Mouse (Mus musculus) WW6 (cell line): ENCODE results near the gene Rel.

Source experiments
- DNase-seq: peaks from one replicate; pipeline ENCODE4 v3.0.0-alpha.2; 2013; ENCODE audit warnings: low read depth, low spot score

Rel gene

DNA sequence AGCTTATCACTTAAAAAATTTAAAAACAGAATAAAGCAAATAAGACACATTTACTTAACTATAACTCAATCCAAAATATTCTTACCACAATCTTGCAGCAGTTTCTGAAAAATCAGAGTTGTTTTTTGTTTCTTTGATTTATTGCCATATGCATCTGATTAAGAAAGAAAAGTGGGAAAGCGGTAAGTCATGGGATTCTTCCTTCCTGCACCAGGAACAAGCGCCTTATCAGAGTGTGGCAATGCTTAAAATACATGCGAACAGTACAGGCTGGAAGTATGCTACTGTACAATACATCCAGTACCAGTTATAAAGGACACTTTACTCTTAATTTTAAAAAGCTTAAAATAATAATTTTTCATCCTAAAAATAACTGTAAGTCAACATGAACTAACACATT is 26.4 kb downstream of the Rel start:
- no peak for DNase-seq

DNA sequence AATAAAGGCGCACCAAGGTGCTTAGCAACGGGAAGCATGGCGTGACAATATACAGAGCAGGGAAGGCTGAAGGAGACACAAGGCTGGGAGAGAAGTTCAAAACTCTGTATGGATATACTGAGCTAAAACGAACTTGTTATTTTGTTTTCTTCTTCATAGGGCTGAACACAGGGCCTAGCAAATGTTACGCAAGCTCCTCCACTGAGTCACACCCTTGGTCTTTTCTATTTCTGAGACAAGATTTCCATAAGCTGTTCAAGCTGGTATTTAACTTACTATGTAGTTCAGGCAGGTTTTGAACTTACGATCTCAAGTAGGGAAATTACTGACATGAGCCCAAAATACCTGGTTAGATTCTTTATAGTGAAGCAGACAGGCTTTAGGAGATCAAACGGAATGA is 29.4 kb downstream of the Rel start:
- no peak for DNase-seq

DNA sequence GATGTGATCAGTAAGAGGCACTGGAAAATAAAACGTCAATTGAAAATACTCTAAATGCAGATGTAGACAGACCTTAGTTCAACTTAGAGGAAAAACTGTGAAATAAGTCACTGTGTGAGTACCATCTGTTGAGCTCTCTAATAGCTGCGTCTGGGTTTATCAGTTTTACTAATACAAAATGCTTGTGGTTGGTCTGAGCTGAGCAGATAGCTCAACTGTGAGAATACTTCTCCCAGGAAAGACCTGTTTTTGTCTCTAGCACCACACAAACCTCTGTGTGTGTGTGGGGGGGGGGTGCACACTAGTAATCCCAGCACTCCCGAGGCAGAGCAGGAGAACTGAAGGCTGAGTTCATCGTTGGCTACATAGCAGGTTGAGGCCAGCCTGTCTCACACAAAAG is 29.9 kb downstream of the Rel start:
- DNase-seq, result no peak

DNA sequence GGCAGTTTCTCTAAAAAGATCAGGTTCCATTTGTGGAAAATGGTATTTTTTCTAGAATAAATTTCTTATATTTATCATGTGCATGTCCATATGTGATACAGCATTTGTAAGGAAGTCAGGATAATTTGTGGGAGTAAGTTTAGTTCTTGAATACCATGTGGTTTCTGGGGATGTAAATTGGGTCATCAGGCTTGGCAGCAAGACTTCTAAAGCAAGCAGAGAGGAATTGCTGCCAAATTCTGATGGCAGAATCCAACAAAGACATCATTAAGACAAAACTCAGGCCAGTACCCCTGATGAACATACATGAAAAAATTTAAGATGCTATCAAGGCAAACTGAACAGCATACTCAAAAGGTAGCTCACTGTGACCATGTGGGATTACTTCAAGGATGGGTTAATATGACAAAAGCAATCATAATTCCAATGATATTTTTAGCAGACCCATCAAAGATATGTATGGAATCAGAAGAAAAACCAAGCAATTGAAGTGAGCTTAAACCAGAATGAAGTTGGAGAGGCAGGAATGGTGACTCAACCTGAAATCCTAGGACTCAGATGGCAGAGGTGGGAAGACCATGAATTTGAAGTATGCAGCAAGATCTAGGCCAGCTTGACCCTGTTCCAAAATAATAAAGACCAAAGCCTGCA is 34.8 kb downstream of the Rel start:
- no peak for DNase-seq

DNA sequence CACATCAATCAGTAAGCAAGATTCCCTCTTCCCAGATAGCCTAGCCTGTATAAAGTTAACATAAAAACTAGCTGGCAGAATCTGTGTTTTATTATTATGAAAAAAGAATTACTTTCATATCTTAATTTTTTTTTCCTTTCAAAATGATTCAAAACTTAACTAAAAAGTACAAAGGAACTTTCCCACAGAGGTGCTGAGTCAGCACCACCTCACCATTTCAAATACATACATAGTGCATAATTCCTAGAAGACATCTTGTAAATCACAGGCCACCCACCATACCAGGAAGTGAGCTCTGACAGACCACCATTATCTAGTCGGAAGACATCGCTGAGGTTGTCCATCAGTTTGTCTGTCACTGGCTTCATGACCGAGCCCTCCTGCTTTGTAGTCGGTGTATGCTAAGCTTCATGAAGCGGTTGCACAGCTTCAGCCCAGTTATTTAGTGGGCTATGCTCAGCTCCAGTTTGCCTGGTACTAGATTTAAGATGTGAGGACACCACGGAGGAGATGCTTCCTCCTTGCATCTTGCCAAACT is 36.0 kb downstream of the Rel start:
- DNase-seq, result no peak

DNA sequence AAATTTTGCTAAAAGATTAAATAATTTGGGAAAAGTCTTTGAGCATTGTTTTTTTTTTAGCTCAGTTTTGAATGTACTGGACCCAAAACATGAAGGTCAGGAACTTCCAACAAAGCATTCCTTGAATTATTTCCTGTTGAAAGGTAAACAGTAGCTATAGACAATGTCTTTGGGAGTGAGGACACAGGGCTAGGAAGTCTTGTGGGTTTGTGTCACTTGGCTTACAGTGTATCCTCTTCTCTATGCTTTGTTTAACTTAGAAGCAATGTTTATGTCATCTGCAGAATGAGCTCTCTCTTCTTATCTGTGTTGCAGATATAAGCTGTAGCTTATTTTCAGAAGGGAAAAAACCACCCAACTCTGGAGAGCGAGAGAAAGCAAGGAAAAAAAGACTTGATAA is 37.9 kb downstream of the Rel start:
- DNase-seq, result no peak

DNA sequence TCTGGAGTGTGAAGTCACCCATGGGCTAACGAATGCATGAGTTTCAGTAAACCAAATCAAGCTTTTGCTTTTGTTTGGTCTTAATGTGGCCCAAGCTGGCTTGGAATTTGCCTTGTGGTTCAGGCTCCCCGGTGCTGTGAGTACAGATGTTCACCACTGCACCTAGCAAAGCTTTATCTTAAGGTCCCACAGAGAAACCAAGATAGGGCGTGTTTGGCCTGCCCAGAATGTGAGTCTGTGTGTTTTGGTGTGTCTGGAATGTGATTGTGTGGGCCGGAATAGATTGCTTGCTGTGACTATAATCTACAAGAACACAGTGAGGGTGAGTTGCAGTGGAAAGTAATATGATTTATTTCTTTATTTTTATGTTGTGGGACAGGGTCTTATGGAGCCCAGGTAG is 40.6 kb downstream of the Rel start:
- no peak for DNase-seq

DNA sequence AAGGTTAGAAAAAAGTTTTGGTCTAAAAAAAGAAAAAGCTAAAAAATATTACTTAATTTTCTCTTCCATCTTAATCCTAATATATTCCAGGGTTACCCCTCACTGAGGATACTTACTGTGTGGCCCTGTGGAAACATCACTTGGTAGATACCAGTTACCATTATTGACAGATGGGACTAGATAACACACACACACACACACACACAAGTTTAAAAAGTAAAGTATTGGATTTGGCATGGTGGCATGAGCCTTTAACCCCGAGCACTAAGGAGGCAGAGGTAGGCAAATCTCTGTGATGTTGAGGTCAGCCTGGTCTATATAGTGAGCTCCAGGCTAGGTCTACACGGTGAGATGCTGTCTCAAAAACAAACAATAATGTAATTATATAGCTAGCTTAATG is 42.6 kb downstream of the Rel start:
- no peak for DNase-seq

DNA sequence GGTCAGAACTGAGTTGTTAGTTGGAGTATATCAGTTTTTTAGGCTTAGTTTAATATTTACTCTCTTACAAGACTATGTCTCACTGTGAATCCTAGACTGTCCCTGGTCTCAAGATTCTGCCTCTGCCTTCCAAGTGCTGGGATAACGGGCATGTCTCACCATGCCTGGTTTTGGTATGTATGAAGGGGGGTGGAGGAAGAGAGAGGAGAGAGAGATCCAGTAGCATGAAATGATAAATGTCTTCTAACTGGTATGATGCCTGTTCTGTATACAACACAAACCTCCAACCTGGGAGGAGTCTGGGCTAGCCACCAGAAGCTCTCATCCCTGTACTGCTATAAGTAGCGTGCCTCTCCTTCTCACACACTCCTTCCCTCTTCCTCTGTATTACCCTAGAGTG is 44.3 kb downstream of the Rel start:
- no peak for DNase-seq

DNA sequence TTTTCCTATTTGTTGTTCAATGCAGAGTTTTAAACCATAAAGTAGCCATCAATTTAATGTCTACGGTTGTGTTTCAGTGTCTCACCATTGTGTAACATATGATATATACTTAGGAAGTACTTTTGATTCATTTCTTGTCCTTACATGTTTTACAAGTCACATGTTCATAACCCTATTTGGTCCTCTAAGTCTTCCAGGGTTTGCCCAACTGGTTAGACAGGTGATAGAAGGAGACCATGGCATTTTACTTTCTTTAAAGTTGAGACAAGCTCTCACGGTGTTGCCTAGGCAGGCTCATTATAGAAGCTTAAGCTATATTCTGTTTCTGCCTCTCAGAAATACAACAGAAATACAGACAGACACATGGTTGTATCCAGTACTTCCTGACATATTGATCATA is 44.9 kb downstream of the Rel start:
- no peak for DNase-seq

DNA sequence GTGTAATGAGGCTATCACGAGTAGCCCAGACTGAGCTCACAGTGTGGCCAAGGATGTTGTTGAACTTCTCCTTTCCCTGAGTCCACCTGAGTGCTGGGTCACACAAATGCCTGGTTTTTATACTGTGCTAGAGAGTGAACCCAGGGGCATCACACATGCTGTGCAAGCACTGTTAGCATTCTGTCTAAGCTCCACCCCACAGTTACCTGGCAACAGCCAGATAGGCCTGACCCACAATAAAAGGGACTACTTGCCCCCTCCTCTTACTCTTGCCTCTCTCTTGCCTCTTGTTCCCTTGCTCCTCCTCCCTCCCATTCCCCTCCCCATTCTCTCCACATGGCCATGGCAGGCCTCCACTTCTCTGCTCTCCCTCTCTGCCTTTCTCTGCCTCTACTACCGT is 48.4 kb downstream of the Rel start:
- no peak for DNase-seq

DNA sequence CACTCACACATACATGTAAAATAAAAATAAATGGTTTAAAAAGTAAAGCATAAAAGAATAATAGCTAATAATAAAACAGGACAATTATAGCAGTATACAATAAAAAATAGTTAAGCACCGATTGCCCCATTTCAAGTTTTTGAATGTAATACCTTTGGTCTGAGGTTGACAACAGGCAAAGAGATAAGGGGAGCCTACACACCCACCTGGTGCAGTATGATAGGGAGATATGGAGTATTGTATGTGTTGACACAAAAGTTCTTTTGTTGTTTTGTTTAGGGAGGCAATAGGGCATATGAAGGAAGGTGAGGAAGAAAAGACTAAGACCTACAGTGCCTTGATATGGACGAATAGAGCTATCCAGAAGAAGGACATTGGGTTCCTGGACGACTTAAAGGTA is 50.9 kb downstream of the Rel start:
- DNase-seq, result no peak

DNA sequence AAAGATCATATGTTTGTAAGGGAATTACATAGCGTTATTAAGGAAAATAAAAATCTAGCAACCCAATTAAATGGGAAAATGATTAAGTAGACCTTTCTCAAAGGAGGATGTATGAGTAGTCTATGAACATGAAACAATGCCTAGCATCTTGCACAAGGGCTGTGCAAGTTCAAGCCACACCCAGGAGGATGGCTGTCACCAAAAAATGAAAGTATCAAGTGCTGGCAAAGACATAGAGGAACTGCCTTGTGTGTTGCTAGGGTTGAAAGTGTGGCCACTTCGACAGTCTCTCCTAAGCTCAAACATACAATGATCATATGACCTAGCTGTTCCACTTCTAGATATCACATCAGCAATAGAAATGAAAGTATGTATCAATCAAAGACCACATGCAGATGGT is 51.9 kb downstream of the Rel start:
- no peak for DNase-seq

DNA sequence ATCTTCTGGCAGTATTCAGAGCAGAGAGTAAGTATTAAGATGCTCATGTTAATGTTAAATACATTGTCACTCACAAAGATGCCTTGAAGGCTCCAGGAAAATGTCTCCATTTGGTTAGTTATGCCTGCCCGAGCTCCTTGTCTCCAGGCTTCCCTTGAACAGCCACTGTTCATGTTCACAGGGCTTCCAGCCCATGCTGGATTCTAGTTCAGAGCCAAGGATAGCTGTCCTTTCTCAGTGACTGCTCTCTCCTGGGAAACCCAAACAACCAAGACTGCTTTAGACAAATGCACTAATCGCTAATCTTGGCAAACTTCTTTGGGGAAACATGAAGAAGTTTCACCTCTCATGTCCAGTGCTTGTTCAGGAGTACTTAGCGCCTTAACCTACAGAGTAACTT is 58.5 kb downstream of the Rel start:
- DNase-seq, result no peak

DNA sequence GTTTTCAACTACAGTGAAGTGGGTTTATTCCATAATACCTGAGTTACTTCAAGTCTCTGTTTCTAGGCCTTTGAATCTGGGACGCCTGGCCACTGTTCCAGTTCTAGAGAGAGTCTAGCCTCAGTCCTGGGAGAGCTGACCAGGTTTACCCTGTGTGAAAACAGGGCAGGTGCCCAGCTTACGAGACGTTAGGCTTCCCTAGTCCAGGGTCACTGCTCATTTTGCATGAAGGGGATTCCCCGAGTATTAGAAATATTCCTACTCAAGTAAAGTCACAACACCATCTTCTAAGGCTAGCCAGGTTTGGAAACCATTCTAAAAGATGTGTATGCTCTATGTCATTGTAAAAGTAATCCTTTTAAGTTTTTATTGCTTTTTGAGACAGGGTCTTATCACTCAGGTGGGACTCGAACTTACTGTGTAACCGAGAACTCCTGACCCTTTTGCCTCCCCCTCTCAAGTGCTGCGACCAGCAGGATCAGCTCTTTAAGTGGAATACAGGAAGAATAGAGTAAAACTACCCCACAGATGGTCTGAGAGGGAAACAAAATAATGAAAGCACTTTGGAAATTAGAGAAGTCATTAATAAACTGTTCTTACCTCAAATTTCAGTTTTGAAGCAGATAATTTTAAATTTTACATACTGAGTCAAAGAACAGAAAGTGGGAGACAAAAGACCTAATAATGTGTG is 66.0 kb downstream of the Rel start:
- no peak for DNase-seq

DNA sequence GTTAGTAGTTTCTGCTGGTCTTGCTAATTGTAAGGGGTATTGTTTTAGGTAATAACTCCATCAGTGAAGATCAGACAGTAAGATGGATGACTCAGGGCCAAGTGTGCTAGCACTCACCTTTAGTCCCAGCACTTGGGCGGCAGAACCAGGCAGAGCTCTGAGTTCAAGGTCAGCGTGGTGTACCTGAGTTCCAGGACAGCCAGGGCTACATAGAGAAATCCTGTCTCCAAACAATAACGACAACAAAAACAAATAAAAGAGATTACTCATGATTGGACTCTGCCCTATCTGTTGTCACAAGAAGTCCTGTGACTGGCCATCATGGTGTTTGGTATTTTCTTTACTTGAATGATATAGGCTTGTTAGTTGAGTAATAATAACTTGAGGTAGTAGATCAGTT is 68.9 kb downstream of the Rel start:
- no peak for DNase-seq

DNA sequence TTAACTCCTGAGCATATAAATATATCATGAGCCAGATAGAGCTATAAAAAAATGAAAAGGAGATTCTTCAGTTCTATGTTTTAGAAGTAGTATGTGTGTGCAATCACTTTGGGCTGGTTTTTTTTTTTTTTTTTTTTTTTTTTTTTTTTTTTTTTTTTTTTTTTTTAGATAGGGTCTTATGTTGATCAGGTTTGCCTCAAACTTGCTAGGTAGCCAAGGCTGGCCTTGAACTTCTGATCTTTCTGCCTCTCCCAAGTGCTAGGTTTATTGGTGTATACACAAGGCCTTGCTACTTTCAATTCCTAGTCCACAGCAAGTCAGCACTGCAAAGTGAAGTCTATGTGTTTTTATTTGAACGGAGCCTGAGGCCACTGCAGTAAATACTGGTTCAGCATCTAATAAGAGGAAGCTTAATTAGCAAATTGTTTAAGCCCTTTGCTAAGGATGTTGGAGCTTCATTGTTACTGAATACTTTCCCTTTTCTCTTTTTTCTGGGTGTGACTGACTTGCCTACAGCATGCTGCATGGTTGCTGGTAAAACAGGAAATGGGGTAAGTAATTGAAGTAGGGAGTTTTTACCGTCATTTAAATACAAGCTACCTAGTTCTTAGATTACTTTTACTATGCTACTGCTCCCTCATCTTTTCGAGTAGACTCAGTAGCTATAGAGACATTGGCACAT is 71.2 kb downstream of the Rel start:
- DNase-seq, result peak; percentile 16

DNA sequence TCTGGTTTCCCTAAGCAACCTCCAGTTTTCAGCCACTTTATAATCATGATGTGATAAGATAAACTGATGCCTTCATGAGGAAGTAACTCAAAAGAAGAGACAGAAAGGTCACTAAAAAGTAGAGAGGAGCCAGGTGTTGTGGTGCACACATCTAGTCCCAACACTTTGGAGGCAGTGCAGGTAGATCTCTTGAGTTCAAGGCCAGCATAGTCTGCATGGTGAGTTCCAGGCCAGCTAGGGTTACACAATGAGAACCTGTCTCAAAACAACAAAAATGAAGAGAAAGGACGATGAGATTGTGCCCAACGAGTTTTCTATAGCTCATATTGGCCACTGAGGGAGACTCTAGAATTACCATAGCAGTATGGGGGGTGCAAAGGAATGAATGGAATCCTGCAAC is 72.2 kb downstream of the Rel start:
- no peak for DNase-seq

DNA sequence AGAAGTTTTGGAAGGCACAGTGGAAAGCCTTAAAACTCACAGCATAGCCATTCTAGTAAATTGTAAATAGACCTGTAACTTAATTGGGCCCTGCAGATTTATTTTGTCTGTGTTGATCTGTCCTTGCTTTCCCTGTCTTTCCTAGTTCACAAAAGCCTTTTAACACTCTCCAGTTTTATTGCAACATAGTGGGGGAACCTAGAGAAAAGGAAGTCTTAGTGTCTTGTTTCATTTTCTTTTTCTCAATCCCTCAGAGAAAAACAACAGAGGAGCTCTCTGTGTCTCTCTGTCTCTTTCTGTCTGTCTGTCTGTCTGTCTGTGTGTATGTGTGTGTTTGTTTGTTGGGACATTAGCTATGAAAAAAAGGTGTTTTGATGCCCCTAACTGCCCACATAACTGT is 74.9 kb downstream of the Rel start:
- no peak for DNase-seq

DNA sequence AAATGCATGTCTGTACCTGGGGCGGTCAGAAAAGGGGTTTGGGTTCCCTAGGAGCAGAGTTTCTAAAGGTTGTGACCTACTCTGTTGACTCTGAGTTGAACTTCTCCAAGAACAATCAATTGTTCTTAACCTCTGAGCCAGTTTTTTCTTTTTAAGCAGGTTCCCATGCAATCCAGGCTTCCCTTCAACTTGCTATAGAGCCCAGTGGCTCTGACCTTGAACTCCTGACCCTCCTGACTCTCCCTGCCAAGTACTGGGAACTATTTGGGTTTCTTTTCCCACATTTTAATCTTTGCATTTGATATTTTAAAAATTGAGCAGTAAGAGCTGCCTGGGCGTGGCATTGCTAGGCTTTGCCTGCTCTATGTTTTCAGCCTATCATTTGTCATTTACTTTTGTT is 77.5 kb downstream of the Rel start:
- no peak for DNase-seq

DNA sequence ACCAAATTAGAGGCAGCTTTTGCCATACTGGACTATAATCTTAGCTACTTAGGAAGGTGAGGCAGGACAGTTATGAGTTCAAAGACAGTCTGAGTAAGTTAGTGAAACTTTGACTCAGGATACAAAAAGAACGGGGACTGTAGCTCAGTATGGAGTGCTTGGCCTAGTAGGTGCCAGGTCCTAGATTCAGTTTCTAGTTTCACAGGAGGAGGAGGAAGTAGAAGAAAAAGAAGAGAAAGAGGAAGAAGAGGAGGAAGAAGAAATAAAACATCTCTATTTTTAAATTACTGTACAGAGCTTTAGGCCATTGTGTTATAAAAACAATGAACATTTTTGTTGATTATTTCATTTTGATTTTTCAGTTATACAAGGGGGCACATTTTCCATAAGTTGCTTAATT is 82.7 kb downstream of the Rel start:
- DNase-seq, result no peak
